Mouse (Mus musculus) heart, postnatal 0 days (tissue): Measurements from ENCODE around the gene Trmt44.

ENCODE experiments used
- CTCF ChIP-seq: IDR thresholded peaks from 2 replicates; pipeline ENCODE4 v1.5.1; 2016; ENCODE audit warnings: antibody characterized with exemption, control low read depth, low read depth
- EP300 ChIP-seq: IDR thresholded peaks from 2 replicates; pipeline ENCODE4 v1.6.1; 2016; ENCODE audit warnings: antibody characterized with exemption, low read depth

DNA sequence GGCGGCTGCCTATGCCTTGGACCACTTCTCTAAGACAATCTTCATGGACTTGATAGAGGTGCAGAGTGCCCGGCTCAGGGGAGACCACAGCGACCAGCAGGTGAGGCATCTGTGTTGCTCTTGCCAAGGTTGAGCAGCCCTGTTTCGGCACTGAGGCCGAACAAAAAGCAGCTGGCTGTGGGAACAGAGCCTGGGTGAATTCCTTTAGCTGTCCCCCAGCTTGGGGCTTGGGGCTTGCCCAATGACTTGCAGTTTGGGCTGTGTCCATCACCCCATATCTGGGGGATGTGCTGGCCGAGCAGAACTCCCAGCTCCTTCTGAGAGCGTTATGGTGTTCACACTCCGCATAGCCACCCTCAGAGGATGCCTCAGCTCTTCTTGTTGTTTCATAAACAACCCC is 26.7 kb upstream of the Trmt44 start:
- TF ChIP-seq CTCF (no peak), EP300 (no peak)
